Mouse (Mus musculus) kidney, embryonic 16.5 days (tissue): ENCODE measurements around the gene Gm36176. TPM values are rescaled to one million over a fixed set of nuclear protein-coding genes. Genes with fewer than 3 reads are reported as not detected.

Experiments
- ATAC-seq: fragments of 200-750 bp; cut with Nextera tagmentation; 2 replicates; pipeline ENCODE4 v1.8.0; 2017; ENCODE audit warnings: moderate TSS enrichment; ENCODE audit not compliant: low FRiP score, low TSS enrichment
- H3K27ac ChIP-seq: fragments of 300-500 bp; sonication (generic); 2 replicates; pipeline ENCODE4 v1.5.1; 2014; ENCODE audit warnings: low read length
- H3K27me3 ChIP-seq: fragments of 300-500 bp; sonication (generic); 2 replicates; pipeline ENCODE4 v1.6.1; 2014; ENCODE audit warnings: low read length, control low read depth, mixed read lengths; ENCODE audit not compliant: insufficient read depth
- H3K36me3 ChIP-seq: fragments of 300-500 bp; sonication (generic); 2 replicates; pipeline ENCODE4 v1.6.1; 2014; ENCODE audit warnings: low read length, control low read depth, mixed read lengths; ENCODE audit not compliant: insufficient read depth
- H3K4me1 ChIP-seq: fragments of 300-500 bp; sonication (generic); 2 replicates; pipeline ENCODE4 v1.6.1; 2014; ENCODE audit warnings: low read length, control low read depth, mixed read lengths; ENCODE audit not compliant: insufficient read depth
- H3K4me2 ChIP-seq: fragments of 300-500 bp; sonication (generic); replicated peaks from 2 replicates; pipeline ENCODE4 v1.6.1; 2014; ENCODE audit warnings: low read depth, low read length
- H3K4me3 ChIP-seq: fragments of 300-500 bp; sonication (generic); 2 replicates; pipeline ENCODE4 v1.5.1; 2014; ENCODE audit warnings: mild to moderate bottlenecking, low read length
- H3K9ac ChIP-seq: fragments of 300-500 bp; sonication (generic); replicated peaks from 2 replicates; pipeline ENCODE4 v1.6.1; 2014; ENCODE audit warnings: low read length
- H3K9me3 ChIP-seq: fragments of 300-500 bp; sonication (generic); 2 replicates; pipeline ENCODE4 v1.6.1; 2016; ENCODE audit warnings: low read length, control low read depth
- whole genome bisulfite sequencing: fragments of 180-500 bp; shearing (Covaris S2); extraction: QIAGEN DNeasy Blood & Tissue Kit; methylation state at CpG from one replicate; pipeline ENCODE4 v1.1.7; 2014; 5-methylcytosine and 5-hydroxymethylcytosine counted together
- polyA plus RNA-seq: library from polyadenylated mRNA; unstranded; fragments of >200 nt; fragmentation: Nextera tagmentation; extraction: Ambion mirVana; gene quantifications from 2 replicates; pipeline ENCODE4 v1.2.1, GENCODE M21; 2015

The Gm36176 gene
- polyA plus RNA-seq, 1 experiment from 2014 or later, result not detected

- Histone ChIP-seq H3K4me3 (no peak overlapping the region), H3K36me3 (no peaks in the 10 kb centered on the region), H3K4me2 (no peak overlapping the region), H3K9ac (no peak overlapping the region), H3K9me3 (no peaks in the 10 kb centered on the region), H3K27me3 (no peaks in the 10 kb centered on the region), H3K27ac (no peak overlapping the region), H3K4me1 (no peaks in the 10 kb centered on the region)
- 86% methylated on average over 7 of the region's 7 CpGs for WGBS
- ATAC-seq, result no peak
Observed at GRCm38 (mm10) chr10:77869651-77870050, 23.0 kb downstream of the Gm36176 start.

GRCm38 (mm10) chr10:77878985-77879384 is 32.4 kb downstream of the Gm36176 start:
- Histone ChIP-seq H3K27me3 (no peaks in the 10 kb centered on the region), H3K27ac (no peak overlapping the region), H3K4me1 (no peaks in the 10 kb centered on the region), H3K9ac (no peak overlapping the region), H3K36me3 (no peaks in the 10 kb centered on the region), H3K4me2 (no peak overlapping the region), H3K9me3 (no peaks in the 10 kb centered on the region), H3K4me3 (no peak overlapping the region)
- ATAC-seq, result no peak
- WGBS, result 70% methylated on average over 6 of the region's 6 CpGs

- Histone ChIP-seq H3K27me3 (no peaks in the 10 kb centered on the region), H3K27ac (no peak overlapping the region), H3K9me3 (no peaks in the 10 kb centered on the region), H3K36me3 (no peaks in the 10 kb centered on the region), H3K4me1 (no peaks in the 10 kb centered on the region), H3K4me3 (no peak overlapping the region), H3K9ac (no peak overlapping the region), H3K4me2 (no peak overlapping the region)
- no peak for ATAC-seq
- 68% methylated on average over 3 of the region's 3 CpGs for WGBS
Observed at GRCm38 (mm10) chr10:77880305-77880704, 33.7 kb downstream of the Gm36176 start.

GRCm38 (mm10) chr10:77882553-77882952 is 36.0 kb downstream of the Gm36176 start:
- 84% methylated on average over 5 of the region's 5 CpGs for WGBS

GRCm38 (mm10) chr10:77886007-77886747 is 39.6 kb downstream of the Gm36176 start:
- ATAC-seq, result no peak
- Histone ChIP-seq H3K27me3 (no peaks in the 10 kb centered on the region), H3K4me2 (no peak overlapping the region), H3K9ac (no peak overlapping the region), H3K27ac (no peak overlapping the region), H3K4me3 (no peak overlapping the region), H3K9me3 (0 out of 2 replicates have a peak, but pooled peaks cover 3% of the 10 kb centered on the region), H3K36me3 (no peaks in the 10 kb centered on the region), H3K4me1 (no peaks in the 10 kb centered on the region)
- 49% methylated on average over 12 of the region's 12 CpGs for WGBS

More at GRCm38 (mm10) chr10:77882553-77882952, 36.0 kb downstream of the Gm36176 start:
- H3K27me3 ChIP-seq, result no peaks in the 10 kb centered on the region
- H3K36me3 ChIP-seq, result no peaks in the 10 kb centered on the region
- H3K27ac ChIP-seq, result no peak overlapping the region
- no peaks in the 10 kb centered on the region for H3K4me1 ChIP-seq
- H3K4me2 ChIP-seq, result no peak overlapping the region
- no peak for ATAC-seq
- H3K9ac ChIP-seq, result no peak overlapping the region
- H3K4me3 ChIP-seq, result no peak overlapping the region
- H3K9me3 ChIP-seq, result no peaks in the 10 kb centered on the region

DNA sequence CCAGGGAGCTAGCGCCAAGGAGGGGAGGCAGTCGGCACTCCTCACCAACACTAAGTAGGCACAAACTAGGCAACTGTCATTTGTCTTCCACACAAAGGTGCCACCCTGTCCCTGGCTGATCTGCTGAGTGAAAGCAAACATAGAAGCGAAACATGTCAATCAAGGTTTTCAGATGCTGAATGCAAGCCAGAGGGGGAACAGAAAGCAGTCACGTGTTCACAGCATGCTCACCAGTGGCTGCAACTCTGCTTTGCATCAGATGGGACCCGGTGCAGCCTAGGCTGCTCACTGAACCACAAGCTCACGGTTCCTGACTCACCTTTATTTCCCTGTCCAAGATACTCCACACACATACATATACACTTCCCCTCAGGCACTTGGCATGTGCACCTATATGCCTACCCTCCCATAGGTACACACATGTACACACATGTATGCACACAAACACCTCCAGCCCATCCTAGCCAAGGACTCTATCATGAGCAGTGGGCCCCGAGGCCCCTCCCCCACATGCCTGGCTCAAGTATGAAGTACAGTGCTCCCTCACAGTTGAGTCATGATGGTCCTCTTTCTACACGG is 44.5 kb downstream of the Gm36176 start:
- Histone ChIP-seq H3K9ac (no peak overlapping the region), H3K27ac (no peak overlapping the region), H3K4me1 (no peaks in the 10 kb centered on the region), H3K4me2 (no peak overlapping the region), H3K9me3 (0 out of 2 replicates have a peak, but pooled peaks cover 3% of the 10 kb centered on the region), H3K36me3 (no peaks in the 10 kb centered on the region), H3K27me3 (no peaks in the 10 kb centered on the region), H3K4me3 (no peak overlapping the region)
- 82% methylated on average over 8 of the region's 8 CpGs for WGBS
- ATAC-seq, result peak; percentile 31; the same call in 1 of the 2 replicates

- Histone ChIP-seq H3K4me2 (no peak overlapping the region), H3K4me1 (no peaks in the 10 kb centered on the region), H3K9me3 (no peaks in the 10 kb centered on the region), H3K27me3 (no peaks in the 10 kb centered on the region), H3K27ac (no peak overlapping the region), H3K9ac (no peak overlapping the region), H3K4me3 (no peak overlapping the region), H3K36me3 (no peaks in the 10 kb centered on the region)
- ATAC-seq, result no peak
- WGBS, result 64% methylated on average over 5 of the region's 5 CpGs
Observed at GRCm38 (mm10) chr10:77895562-77895961, 49.0 kb downstream of the Gm36176 start.

Other genes with a start within 250 kb of the Gm36176 start
- gene Sumo3, start 240.7 kb upstream of the Gm36176 start, polyA plus RNA-seq, result 365 and 369 TPM in 2 replicates
- 2.2 TPM in 1 of 2 replicates, not detected in the other for gene Gm49325, start 240.6 kb upstream of the Gm36176 start, polyA plus RNA-seq
- gene Ube2g2, start 224.5 kb upstream of the Gm36176 start, polyA plus RNA-seq, result 78.8 and 90.2 TPM in 2 replicates
- gene Tspear, start 160.2 kb upstream of the Gm36176 start, polyA plus RNA-seq, result 0.26 and 0.71 TPM in 2 replicates
- gene Gm19402, start 156.0 kb upstream of the Gm36176 start, polyA plus RNA-seq, result not detected in 2 replicates
- not detected in 2 replicates for gene Gm9508, start 149.6 kb upstream of the Gm36176 start, polyA plus RNA-seq
- gene Gm10272, start 140.2 kb upstream of the Gm36176 start, polyA plus RNA-seq, result not detected in 2 replicates
- gene Gm10024, start 135.3 kb upstream of the Gm36176 start, polyA plus RNA-seq, result not detected in 2 replicates
- gene Gm10142, start 131.0 kb upstream of the Gm36176 start, polyA plus RNA-seq, result not detected in 2 replicates
- gene Krtap12-1, start 126.2 kb upstream of the Gm36176 start, polyA plus RNA-seq, result not detected in 2 replicates
- not detected in 2 replicates for gene Gm10100, start 120.3 kb upstream of the Gm36176 start, polyA plus RNA-seq
- not detected in 2 replicates for gene Gm18596, start 104.2 kb upstream of the Gm36176 start, polyA plus RNA-seq
- not detected in 2 replicates for gene Gm9736, start 95.4 kb upstream of the Gm36176 start, polyA plus RNA-seq
- gene Gm3233, start 87.1 kb upstream of the Gm36176 start, polyA plus RNA-seq, result not detected in 2 replicates
- not detected in 2 replicates for gene Gm3238, start 75.5 kb upstream of the Gm36176 start, polyA plus RNA-seq
- not detected in 2 replicates for gene Gm7138, start 69.9 kb upstream of the Gm36176 start, polyA plus RNA-seq
- gene Gm3250, start 64.3 kb upstream of the Gm36176 start, polyA plus RNA-seq, result not detected in 2 replicates
- gene Gm7137, start 58.6 kb upstream of the Gm36176 start, polyA plus RNA-seq, result not detected in 2 replicates
- not detected in 2 replicates for gene Gm9639, start 51.7 kb upstream of the Gm36176 start, polyA plus RNA-seq
- gene Gm19668, start 47.7 kb upstream of the Gm36176 start, polyA plus RNA-seq, result not detected in 2 replicates
- gene Gm9507, start 35.0 kb upstream of the Gm36176 start, polyA plus RNA-seq, result not detected in 2 replicates
- not detected in 2 replicates for gene Gm2696, start 32.1 kb upstream of the Gm36176 start, polyA plus RNA-seq
- gene Krtap10-4, start 19.7 kb upstream of the Gm36176 start, polyA plus RNA-seq, result not detected in 2 replicates
- gene Krtap10-10, start 10.9 kb upstream of the Gm36176 start, polyA plus RNA-seq, result not detected in 2 replicates
- not detected in 2 replicates for gene Gm10318, start 6.1 kb downstream of the Gm36176 start, polyA plus RNA-seq
- not detected in 2 replicates for gene Gm3285, start 15.2 kb downstream of the Gm36176 start, polyA plus RNA-seq
- 4.6 and 4.9 TPM in 2 replicates for gene Lrrc3, start 55.7 kb downstream of the Gm36176 start, polyA plus RNA-seq
- gene Trpm2, start 123.8 kb downstream of the Gm36176 start, polyA plus RNA-seq, result 0.59 and 0.95 TPM in 2 replicates
- gene 1810043G02Rik, start 131.7 kb downstream of the Gm36176 start, polyA plus RNA-seq, result 33.9 and 34.2 TPM in 2 replicates
- 190 and 194 TPM in 2 replicates for gene Pfkl, start 163.3 kb downstream of the Gm36176 start, polyA plus RNA-seq
- 0.49 and 1.2 TPM in 2 replicates for gene Dnmt3l, start 195.1 kb downstream of the Gm36176 start, polyA plus RNA-seq
- gene Aire, start 196.8 kb downstream of the Gm36176 start, polyA plus RNA-seq, result 1.7 and 2.1 TPM in 2 replicates
- gene Icosl, start 222.5 kb downstream of the Gm36176 start, polyA plus RNA-seq, result 8.5 and 9.5 TPM in 2 replicates